Mouse (Mus musculus) frontal cortex, adult 2 months (tissue): ENCODE results near the gene Fgfr2. TPM values are rescaled to one million over a fixed set of nuclear protein-coding genes. Genes with fewer than 3 reads are reported as not detected.
A peak's percentile ranks its signal among the peaks of the same experiment; 100 is the strongest.
"Not testable (repeated sequence)": the region's sequence is repeated elsewhere in the genome, so short reads cannot be mapped to it uniquely, and the experiment has no call there.

Experiments used
- DNase-seq, 2 experiments: peaks; one replicate each; pipeline ENCODE4 v3.0.0; 2022; ENCODE audit warnings: low spot score in 1 of 2; ENCODE audit errors: extremely low spot score in 1 of 2
- polyA plus RNA-seq: library from polyadenylated mRNA; depleted of rRNA; stranded (reverse); fragments of >200 nt; gene quantifications from 2 replicates; pipeline ENCODE4 v1.2.3, GENCODE M21; 2012

The Fgfr2 gene
- polyA plus RNA-seq, 1 experiment: 69.6 TPM

- DNase-seq: no peak
Measured at GRCm38 (mm10) chr7:130613973-130614372, 2509.2 kb downstream of the Fgfr2 start.

- DNase-seq: no peak
Measured at GRCm38 (mm10) chr7:130606958-130607357, 2516.2 kb downstream of the Fgfr2 start.

GRCm38 (mm10) chr7:130605111-130605510 is 2518.0 kb downstream of the Fgfr2 start:
- no peak for DNase-seq

GRCm38 (mm10) chr7:130604390-130604789 is 2518.8 kb downstream of the Fgfr2 start:
- DNase-seq: peak; percentile 28 to 48

GRCm38 (mm10) chr7:130603556-130603955 is 2519.6 kb downstream of the Fgfr2 start:
- DNase-seq: peak; percentile 69 to 80

- DNase-seq: no peak
Measured at GRCm38 (mm10) chr7:130602804-130603203, 2520.3 kb downstream of the Fgfr2 start.

GRCm38 (mm10) chr7:130600546-130600945 is 2522.6 kb downstream of the Fgfr2 start:
- no peak for DNase-seq

- DNase-seq: no peak
Measured at GRCm38 (mm10) chr7:130600074-130600473, 2523.1 kb downstream of the Fgfr2 start.

- DNase-seq: no peak
Measured at GRCm38 (mm10) chr7:130597546-130597945, 2525.6 kb downstream of the Fgfr2 start.

GRCm38 (mm10) chr7:130596079-130596855 is 2526.9 kb downstream of the Fgfr2 start:
- DNase-seq: not testable (repeated sequence)

- DNase-seq: not testable (repeated sequence)
Measured at GRCm38 (mm10) chr7:130593375-130594239, 2529.5 kb downstream of the Fgfr2 start.

GRCm38 (mm10) chr7:130592975-130593374 is 2530.2 kb downstream of the Fgfr2 start:
- not testable (repeated sequence) for DNase-seq

- no peak for DNase-seq
Measured at GRCm38 (mm10) chr7:130590845-130591437, 2532.2 kb downstream of the Fgfr2 start.

- peak in 1 of 2 experiments; percentile 38 for DNase-seq
Measured at GRCm38 (mm10) chr7:130590081-130590828, 2532.9 kb downstream of the Fgfr2 start.

GRCm38 (mm10) chr7:130586521-130587072 is 2536.6 kb downstream of the Fgfr2 start:
- no peak for DNase-seq

- DNase-seq: no peak
Measured at GRCm38 (mm10) chr7:130578607-130579006, 2544.5 kb downstream of the Fgfr2 start.

- no peak for DNase-seq
Measured at GRCm38 (mm10) chr7:130578066-130578465, 2545.1 kb downstream of the Fgfr2 start.

GRCm38 (mm10) chr7:130577388-130578003 is 2545.7 kb downstream of the Fgfr2 start, which contains the start of gene Tacc2:
Gene Tacc2, plus strand, starts transcription at chr7:130577438.
- no peak for DNase-seq

GRCm38 (mm10) chr7:130576981-130577380 is 2546.2 kb downstream of the Fgfr2 start:
- peak in 1 of 2 experiments; percentile 31 for DNase-seq
